ENCODE assay signal across 26 mouse cellular contexts in genomic region chr6:36174514-36174913, GRCm38 (mm10).
"Had no signal": no experiment of that assay in that cellular context is flagged by ENCODE, and none has a peak within 500 bp of the region (broad histone marks: within the 10 kb centered on the region; RNA-seq: fewer than 3 reads in every experiment).

No protein-coding gene starts in this region.

- H3K9me3 ChIP-seq: limb, embryonic 10.5 days; limb, embryonic 12.5 days; limb, embryonic 13.5 days; limb, embryonic 15.5 days; liver, embryonic 12.5 days; liver, embryonic 13.5 days; liver, embryonic 15.5 days; lung, embryonic 15.5 days; midbrain, embryonic 10.5 days; midbrain, embryonic 12.5 days; midbrain, embryonic 13.5 days; midbrain, embryonic 15.5 days had no signal

- H3K27ac ChIP-seq: left cerebral cortex, adult 2 months; limb, embryonic 10.5 days; limb, embryonic 12.5 days; limb, embryonic 13.5 days; limb, embryonic 15.5 days; liver, embryonic 12.5 days; liver, embryonic 13.5 days; liver, embryonic 14.5 days; liver, embryonic 15.5 days; lung, embryonic 15.5 days; macrophage; midbrain, embryonic 10.5 days; midbrain, embryonic 12.5 days; midbrain, embryonic 13.5 days; midbrain, embryonic 15.5 days had no signal

- H3K27me3 ChIP-seq: limb, embryonic 12.5 days; limb, embryonic 13.5 days; limb, embryonic 15.5 days; liver, embryonic 12.5 days; liver, embryonic 13.5 days; liver, embryonic 15.5 days; lung, embryonic 15.5 days; megakaryocyte, embryonic 14.5 days; midbrain, embryonic 12.5 days; midbrain, embryonic 13.5 days; midbrain, embryonic 15.5 days had no signal

- H3K4me1 ChIP-seq: limb, embryonic 10.5 days; limb, embryonic 12.5 days; limb, embryonic 13.5 days; limb, embryonic 15.5 days; liver, embryonic 12.5 days; liver, embryonic 13.5 days; liver, embryonic 15.5 days; lung, embryonic 15.5 days; megakaryocyte, embryonic 14.5 days; midbrain, embryonic 12.5 days; midbrain, embryonic 13.5 days; midbrain, embryonic 15.5 days had no signal

- H3K4me2 ChIP-seq: limb, embryonic 12.5 days; limb, embryonic 13.5 days; limb, embryonic 15.5 days; liver, embryonic 11.5 days; liver, embryonic 12.5 days; liver, embryonic 13.5 days; liver, embryonic 15.5 days; lung, embryonic 14.5 days; lung, embryonic 15.5 days; midbrain, embryonic 11.5 days; midbrain, embryonic 12.5 days; midbrain, embryonic 13.5 days; midbrain, embryonic 15.5 days had no signal

- DNase-seq: layer of hippocampus, postnatal 36 days; left cerebral cortex, postnatal 4 days; liver, embryonic 13.5 days; lung, adult 2 months; lung, postnatal 4 days; midbrain, embryonic 14.5 days had no signal

- ATAC-seq: midbrain, embryonic 13.5 days; midbrain, embryonic 15.5 days; midbrain, embryonic 16.5 days had no signal

- H3K9ac ChIP-seq: limb, embryonic 12.5 days; limb, embryonic 13.5 days; limb, embryonic 15.5 days; liver, embryonic 12.5 days; liver, embryonic 13.5 days; liver, embryonic 14.5 days; liver, embryonic 15.5 days; lung, embryonic 14.5 days; lung, embryonic 15.5 days; midbrain, embryonic 12.5 days; midbrain, embryonic 13.5 days; midbrain, embryonic 15.5 days had no signal

- H3K4me3 ChIP-seq: left cerebral cortex, adult 2 months; limb, embryonic 10.5 days; limb, embryonic 12.5 days; limb, embryonic 13.5 days; limb, embryonic 15.5 days; liver, embryonic 12.5 days; liver, embryonic 13.5 days; liver, embryonic 15.5 days; lung, embryonic 15.5 days; megakaryocyte, embryonic 14.5 days; midbrain, embryonic 10.5 days; midbrain, embryonic 12.5 days; midbrain, embryonic 13.5 days; midbrain, embryonic 15.5 days; myocyte had no signal

- H3K36me3 ChIP-seq: limb, embryonic 10.5 days; limb, embryonic 12.5 days; limb, embryonic 13.5 days; limb, embryonic 15.5 days; liver, embryonic 12.5 days; liver, embryonic 13.5 days; liver, embryonic 15.5 days; lung, embryonic 15.5 days; midbrain, embryonic 10.5 days; midbrain, embryonic 12.5 days; midbrain, embryonic 13.5 days; midbrain, embryonic 15.5 days had no signal
